Mouse (Mus musculus) kidney, embryonic 15.5 days (tissue): Measurements from ENCODE around the gene Megf8. TPM values are rescaled to one million over a fixed set of nuclear protein-coding genes. Genes with fewer than 3 reads are reported as not detected.

ENCODE experiments used
- ATAC-seq: fragments of 200-750 bp; cut with Nextera tagmentation; replicated peaks from 2 replicates; pipeline ENCODE4 v1.8.0; 2017; ENCODE audit warnings: moderate TSS enrichment; ENCODE audit not compliant: low FRiP score
- H3K27ac ChIP-seq: fragments of 300-500 bp; sonication (generic); 2 replicates; pipeline ENCODE4 v1.5.1; 2015; ENCODE audit warnings: mild to moderate bottlenecking, inconsistent platforms
- H3K27me3 ChIP-seq: fragments of 300-500 bp; sonication (generic); 2 replicates; pipeline ENCODE4 v1.6.1; 2015; ENCODE audit warnings: inconsistent platforms
- H3K36me3 ChIP-seq: fragments of 300-500 bp; sonication (generic); 2 replicates; pipeline ENCODE4 v1.6.1; 2015; ENCODE audit warnings: inconsistent platforms
- H3K4me1 ChIP-seq: fragments of 300-500 bp; sonication (generic); 2 replicates; pipeline ENCODE4 v1.6.1; 2015; ENCODE audit warnings: inconsistent platforms
- H3K4me2 ChIP-seq: fragments of 300-500 bp; sonication (generic); 2 replicates; pipeline ENCODE4 v1.6.1; 2015; ENCODE audit warnings: moderate library complexity, mild to moderate bottlenecking, inconsistent platforms
- H3K4me3 ChIP-seq: fragments of 300-500 bp; sonication (generic); replicated peaks from 2 replicates; pipeline ENCODE4 v1.5.1; 2015; ENCODE audit warnings: mild to moderate bottlenecking, inconsistent platforms
- H3K9ac ChIP-seq: fragments of 300-500 bp; sonication (generic); 2 replicates; pipeline ENCODE4 v1.6.1; 2015; ENCODE audit warnings: mild to moderate bottlenecking, inconsistent platforms
- H3K9me3 ChIP-seq: fragments of 300-500 bp; sonication (generic); replicated peaks from 2 replicates; pipeline ENCODE4 v1.6.1; 2016; ENCODE audit warnings: inconsistent platforms
- WGBS: fragments of 180-500 bp; shearing (Covaris S2); methylation state at CpG from one replicate; pipeline ENCODE4 v1.1.7; 2015; ENCODE audit warnings: mixed read lengths; 5-methylcytosine and 5-hydroxymethylcytosine counted together
- polyA plus RNA-seq: library from polyadenylated mRNA; unstranded; fragments of >200 nt; fragmentation: Nextera tagmentation; extraction: Ambion mirVana; gene quantifications from 2 replicates; pipeline ENCODE4 v1.2.1, GENCODE M21; 2015

Megf8 gene
- polyA plus RNA-seq, 1 experiment from 2014 or later: 16.4 TPM

- Histone ChIP-seq H3K36me3 (peaks cover 97% of the 10 kb centered on the region), H3K27me3 (no peaks in the 10 kb centered on the region), H3K4me1 (peaks cover 22% of the 10 kb centered on the region), H3K9me3 (no peaks in the 10 kb centered on the region), H3K4me3 (no peak overlapping the region), H3K9ac (no peak overlapping the region), H3K4me2 (no peak overlapping the region), H3K27ac (0 out of 2 replicates have a peak overlapping the region, but pooled peaks have one; percentile 2)
- no peak for ATAC-seq
- WGBS: 83% methylated on average over 2 of the region's 2 CpGs
Measured at GRCm38 (mm10) chr7:25290911-25291310, 26.1 kb upstream of the Megf8 start.

- peaks cover 34% of the 10 kb centered on the region for H3K4me1 ChIP-seq
- 0 out of 2 replicates have a peak overlapping the region, but pooled peaks have one; percentile 15 for H3K27ac ChIP-seq
- H3K9me3 ChIP-seq: no peaks in the 10 kb centered on the region
- peaks cover 87% of the 10 kb centered on the region for H3K36me3 ChIP-seq
- no peaks in the 10 kb centered on the region for H3K27me3 ChIP-seq
- H3K4me3 ChIP-seq: no peak overlapping the region
- 48% methylated on average over 7 of the region's 7 CpGs for WGBS
- H3K4me2 ChIP-seq: no peak overlapping the region
- H3K9ac ChIP-seq: no peak overlapping the region
- ATAC-seq: no peak
Measured at GRCm38 (mm10) chr7:25292107-25292506, 24.9 kb upstream of the Megf8 start.

- Histone ChIP-seq H3K9me3 (no peaks in the 10 kb centered on the region), H3K27me3 (no peaks in the 10 kb centered on the region), H3K4me2 (no peak overlapping the region), H3K36me3 (peaks cover 75% of the 10 kb centered on the region), H3K9ac (no peak overlapping the region), H3K27ac (0 out of 2 replicates have a peak overlapping the region, but pooled peaks have one; percentile 41), H3K4me3 (no peak overlapping the region), H3K4me1 (peaks cover 38% of the 10 kb centered on the region)
- no peak for ATAC-seq
- WGBS: 74% methylated on average over 10 of the region's 10 CpGs
Measured at GRCm38 (mm10) chr7:25293191-25293739, 23.7 kb upstream of the Megf8 start.

DNA sequence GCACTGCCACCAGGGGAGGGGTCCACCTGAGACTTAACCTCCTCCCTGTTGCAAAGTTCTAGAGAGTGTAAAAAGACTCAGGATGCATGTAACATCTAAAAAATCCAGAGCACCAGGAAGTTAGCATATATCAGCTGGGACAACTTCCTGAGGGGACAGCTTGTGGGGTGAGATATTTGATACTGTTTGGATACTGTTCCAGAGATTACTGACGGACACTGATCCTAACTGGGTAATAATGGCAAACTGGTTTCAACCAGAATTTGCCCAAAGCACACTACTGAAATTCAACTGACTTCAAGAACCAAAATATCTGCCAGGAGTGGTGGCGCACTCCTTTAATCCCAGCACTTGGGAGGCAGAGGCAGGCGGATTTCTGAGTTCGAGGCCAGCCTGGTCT is 22.5 kb upstream of the Megf8 start:
- H3K36me3 ChIP-seq: peaks cover 63% of the 10 kb centered on the region
- 82% methylated on average over 4 of the region's 4 CpGs for WGBS

DNA sequence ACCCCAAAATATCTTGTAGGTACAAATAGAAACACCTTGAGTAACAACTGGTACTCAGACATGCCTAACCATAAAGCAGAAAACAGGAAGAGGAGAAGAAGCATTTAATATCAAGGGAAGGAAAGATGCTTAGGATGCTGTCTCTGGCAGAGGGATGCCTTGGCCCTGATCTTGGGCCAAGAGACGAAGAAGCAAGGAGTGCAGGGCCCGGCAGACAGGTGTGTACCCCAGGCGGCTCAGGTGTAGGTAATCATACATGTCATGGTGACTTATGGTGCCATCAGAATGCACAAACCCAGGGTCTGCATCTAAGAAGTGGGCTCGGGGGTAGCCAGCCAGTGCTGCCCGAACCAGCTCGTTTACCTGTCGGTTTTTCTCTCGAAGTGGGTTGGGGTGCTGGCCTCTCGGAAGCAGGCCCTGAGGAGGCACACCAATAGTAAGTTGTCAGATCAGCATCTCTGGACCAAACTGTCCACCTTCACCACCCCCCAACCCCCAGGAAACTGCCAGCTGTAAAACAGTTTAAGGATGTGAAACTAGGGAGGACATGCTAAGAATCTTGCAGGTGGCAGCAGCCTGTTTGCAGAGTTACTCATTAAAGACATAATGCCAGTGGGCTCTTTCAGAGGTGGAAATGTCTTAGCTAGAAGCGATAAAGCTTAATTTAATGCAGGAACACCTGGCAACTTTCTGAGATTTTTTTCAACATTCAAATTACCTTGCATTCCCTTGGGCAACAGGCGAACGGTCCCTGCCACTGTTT is 21.8 kb upstream of the Megf8 start:
- Histone ChIP-seq H3K4me2 (no peak overlapping the region), H3K36me3 (peaks cover 56% of the 10 kb centered on the region), H3K4me3 (no peak overlapping the region), H3K27me3 (no peaks in the 10 kb centered on the region), H3K4me1 (peaks cover 44% of the 10 kb centered on the region), H3K27ac (no peak overlapping the region), H3K9me3 (no peaks in the 10 kb centered on the region), H3K9ac (no peak overlapping the region)
- WGBS: 84% methylated on average over 12 of the region's 12 CpGs
- ATAC-seq: no peak

More for the DNA sequence above, 22.5 kb upstream of the Megf8 start:
- Histone ChIP-seq H3K27ac (no peak overlapping the region), H3K9me3 (no peaks in the 10 kb centered on the region), H3K9ac (no peak overlapping the region), H3K4me3 (no peak overlapping the region), H3K4me2 (no peak overlapping the region), H3K27me3 (no peaks in the 10 kb centered on the region), H3K4me1 (peaks cover 44% of the 10 kb centered on the region)
- ATAC-seq: no peak

- Histone ChIP-seq H3K27ac (peak overlapping the region; percentile 94), H3K9ac (peak overlapping the region; percentile 70), H3K4me1 (peaks cover 36% of the 10 kb centered on the region), H3K4me2 (peak overlapping the region; percentile 76), H3K4me3 (peak overlapping the region; percentile 66), H3K9me3 (no peaks in the 10 kb centered on the region), H3K36me3 (peaks cover 38% of the 10 kb centered on the region), H3K27me3 (no peaks in the 10 kb centered on the region)
- peak; percentile 26 for ATAC-seq
- WGBS: under 1% methylated on average over 21 of the region's 21 CpGs
Measured at GRCm38 (mm10) chr7:25296945-25297453, 20.0 kb upstream of the Megf8 start.

- Histone ChIP-seq H3K4me1 (peaks cover 31% of the 10 kb centered on the region), H3K4me3 (peak within 1 kb of the TSS; percentile 66), H3K27ac (peak within 1 kb of the TSS; percentile 94), H3K36me3 (peaks cover 31% of the 10 kb centered on the region), H3K4me2 (peak within 1 kb of the TSS; percentile 76), H3K9me3 (no peaks in the 10 kb centered on the region), H3K9ac (peak within 1 kb of the TSS; percentile 70), H3K27me3 (no peaks in the 10 kb centered on the region)
- under 1% methylated on average over 52 of the region's 52 CpGs for WGBS
- ATAC-seq: peak; percentile 95
Measured at GRCm38 (mm10) chr7:25297454-25298325, 19.3 kb upstream of the Megf8 start, which contains the start of gene Pafah1b3. Pafah1b3 (minus strand) TSS chr7:25297986.

DNA sequence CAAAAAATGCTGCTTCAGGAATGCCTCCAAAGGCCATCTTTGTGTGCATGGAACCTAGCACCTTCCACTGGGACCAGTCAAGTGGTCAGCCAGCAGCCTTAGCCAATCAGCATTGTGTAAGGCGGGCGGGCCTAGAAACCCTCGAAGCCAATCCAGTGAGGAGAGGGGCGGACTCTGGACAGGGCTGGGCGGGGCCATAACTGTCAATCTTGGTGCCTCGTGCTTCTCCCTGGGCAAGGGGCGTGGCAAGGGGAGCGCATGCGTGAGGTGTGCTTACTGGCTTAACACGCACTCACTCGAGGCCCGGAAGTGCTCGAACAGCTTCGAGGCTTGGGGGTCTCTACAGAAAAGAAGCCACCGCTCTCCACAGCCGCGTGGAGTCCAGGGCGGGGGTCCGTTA is 15.9 kb upstream of the Megf8 start, which contains the start of gene Prr19:
Gene Prr19 (plus strand): TSS at position 349 of the 400 bp plus-strand sequence.
- Histone ChIP-seq H3K27ac (no peak within 1 kb of the TSS), H3K36me3 (peaks cover under 1% of the 10 kb centered on the region), H3K27me3 (peaks cover 13% of the 10 kb centered on the region), H3K9ac (no peak within 1 kb of the TSS), H3K4me2 (peak within 1 kb of the TSS; percentile 14; the same call in 1 of the 2 replicates), H3K9me3 (no peaks in the 10 kb centered on the region), H3K4me3 (no peak within 1 kb of the TSS), H3K4me1 (peaks cover 31% of the 10 kb centered on the region)
- peak; percentile 23; the same call in 1 of the 2 replicates for ATAC-seq
- WGBS: 63% methylated on average over 19 of the region's 19 CpGs

DNA sequence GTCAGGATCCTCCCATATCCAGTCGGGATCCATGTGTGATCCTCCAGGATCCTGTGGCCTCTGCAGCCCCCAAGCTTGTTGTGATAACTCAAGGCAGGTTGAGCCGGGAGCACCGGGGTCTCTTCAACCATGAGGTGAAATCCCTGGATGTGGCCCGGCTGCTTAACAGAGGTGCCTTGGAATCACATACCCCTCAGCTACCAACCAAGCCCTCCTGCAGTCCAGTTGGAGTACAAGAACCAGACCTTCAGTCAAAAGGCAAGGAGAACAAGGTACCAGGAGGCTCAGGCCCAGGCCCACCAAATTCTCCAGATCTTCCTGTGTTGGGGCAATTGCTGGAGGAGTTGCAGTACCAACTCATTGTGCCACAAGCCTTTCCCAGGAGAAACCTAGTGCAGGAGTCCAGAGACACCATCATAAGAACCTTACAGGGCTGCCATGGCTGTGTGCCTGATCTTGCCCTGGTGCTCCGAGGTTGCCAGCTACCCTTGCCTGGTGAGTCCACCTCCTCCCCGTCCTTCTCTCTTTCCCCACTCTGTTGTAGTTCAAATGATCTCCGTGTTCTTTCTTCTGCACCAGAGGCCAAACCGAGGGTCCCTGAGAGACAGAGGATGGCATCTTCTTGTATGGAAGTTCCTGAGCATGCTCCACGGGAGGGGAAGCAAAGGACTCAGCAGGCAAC is 13.8 kb upstream of the Megf8 start:
- Histone ChIP-seq H3K9ac (no peak overlapping the region), H3K4me1 (peaks cover 20% of the 10 kb centered on the region), H3K4me3 (no peak overlapping the region), H3K27ac (no peak overlapping the region), H3K27me3 (peaks cover 21% of the 10 kb centered on the region), H3K36me3 (no peaks in the 10 kb centered on the region), H3K4me2 (no peak overlapping the region), H3K9me3 (no peaks in the 10 kb centered on the region)
- no peak for ATAC-seq
- WGBS: 68% methylated on average over 9 of the region's 9 CpGs

DNA sequence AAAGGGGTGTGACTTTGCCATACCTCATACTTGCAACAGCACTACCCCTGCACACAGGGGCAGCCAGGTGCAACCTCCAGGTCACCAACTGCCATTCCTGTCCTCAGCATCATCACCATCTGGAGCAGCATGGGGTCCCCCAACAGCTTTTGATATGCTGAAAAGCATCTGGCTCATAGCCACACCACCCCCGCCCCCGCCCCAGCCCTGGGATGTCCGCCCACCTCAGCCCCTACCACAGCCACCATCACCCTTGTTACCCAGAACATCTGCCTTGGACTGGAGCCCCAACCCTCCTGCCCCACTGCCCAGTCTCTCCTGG is 13.3 kb upstream of the Megf8 start:
- H3K27ac ChIP-seq: no peak overlapping the region
- no peaks in the 10 kb centered on the region for H3K36me3 ChIP-seq
- WGBS: 69% methylated on average over 3 of the region's 3 CpGs
- H3K4me2 ChIP-seq: no peak overlapping the region
- peaks cover 15% of the 10 kb centered on the region for H3K4me1 ChIP-seq
- no peak overlapping the region for H3K9ac ChIP-seq
- H3K9me3 ChIP-seq: no peaks in the 10 kb centered on the region
- no peak for ATAC-seq
- H3K4me3 ChIP-seq: no peak overlapping the region
- peaks cover 24% of the 10 kb centered on the region for H3K27me3 ChIP-seq

- Histone ChIP-seq H3K9me3 (no peaks in the 10 kb centered on the region), H3K9ac (0 out of 2 replicates have a peak overlapping the region, but pooled peaks have one; percentile 21), H3K4me2 (peak overlapping the region; percentile 98), H3K4me1 (peaks cover 13% of the 10 kb centered on the region), H3K27ac (no peak overlapping the region), H3K4me3 (peak overlapping the region; percentile 57), H3K36me3 (no peaks in the 10 kb centered on the region), H3K27me3 (peaks cover 25% of the 10 kb centered on the region)
- no peak for ATAC-seq
- 2% methylated on average over 2 of the region's 2 CpGs for WGBS
Measured at GRCm38 (mm10) chr7:25305481-25305880, 11.5 kb upstream of the Megf8 start.
